Mouse (Mus musculus) layer of hippocampus, postnatal 14 days (tissue): ENCODE measurements around the gene Arhgef38. TPM values are rescaled to one million over a fixed set of nuclear protein-coding genes. Genes with fewer than 3 reads are reported as not detected.

Experiments
- DNase-seq, 2 experiments: peaks; one replicate each; pipeline ENCODE4 v3.0.0; 2021 to 2022; ENCODE audit warnings: low spot score in 2 of 2, mixed read lengths in 1 of 2
- long read RNA-seq, 2 experiments: library from polyadenylated mRNA; stranded (forward); transcript quantifications; one replicate each; pipeline ENCODE4 v2.0.0; 2021
- total RNA-seq, 2 experiments: library from RNA; stranded (reverse); gene quantifications; 2 replicates each; pipeline ENCODE4 v1.2.3; 2021

The Arhgef38 gene
- total RNA-seq: not detected
- long read RNA-seq, experiment 1: 0 reads
- long read RNA-seq, experiment 2: 0 reads

- no peak for DNase-seq
These were observed at the start of gene Arhgef38 for GRCm38 (mm10) chr3:133234821-133235295. Arhgef38 (minus strand) TSS chr3:133234949.

GRCm38 (mm10) chr3:133271887-133272286 lies 37.1 kb upstream of the Arhgef38 start:
- peak; percentile 65 to 86 for DNase-seq

GRCm38 (mm10) chr3:133258860-133259259 lies 24.1 kb upstream of the Arhgef38 start:
- DNase-seq: no peak

- no peak for DNase-seq
These were observed 21.1 kb upstream of the Arhgef38 start for GRCm38 (mm10) chr3:133255842-133256241.

GRCm38 (mm10) chr3:133244027-133244426 lies 9.3 kb upstream of the Arhgef38 start:
- peak; percentile 6 to 43 for DNase-seq

GRCm38 (mm10) chr3:133241916-133242315 lies 7.2 kb upstream of the Arhgef38 start:
- no peak for DNase-seq

- no peak for DNase-seq
These were observed 756 bp downstream of the Arhgef38 start for GRCm38 (mm10) chr3:133233993-133234392.

GRCm38 (mm10) chr3:133230427-133230826 lies 4.3 kb downstream of the Arhgef38 start:
- DNase-seq: no peak

- no peak for DNase-seq
These were observed 5.2 kb downstream of the Arhgef38 start for GRCm38 (mm10) chr3:133229594-133229993.

- no peak for DNase-seq
These were observed 7.3 kb downstream of the Arhgef38 start for GRCm38 (mm10) chr3:133227258-133228012.

- no peak for DNase-seq
These were observed 16.2 kb downstream of the Arhgef38 start for GRCm38 (mm10) chr3:133218501-133218900.

- DNase-seq: no peak
These were observed 19.4 kb downstream of the Arhgef38 start for GRCm38 (mm10) chr3:133215198-133215819.

GRCm38 (mm10) chr3:133213434-133214114 lies 21.2 kb downstream of the Arhgef38 start:
- no peak for DNase-seq

GRCm38 (mm10) chr3:133211324-133211723 lies 23.4 kb downstream of the Arhgef38 start:
- no peak for DNase-seq

- DNase-seq: no peak
These were observed 31.0 kb downstream of the Arhgef38 start for GRCm38 (mm10) chr3:133203713-133204112.

GRCm38 (mm10) chr3:133202171-133202570 lies 32.6 kb downstream of the Arhgef38 start:
- DNase-seq: no peak

GRCm38 (mm10) chr3:133188930-133189329 lies 45.8 kb downstream of the Arhgef38 start:
- DNase-seq: no peak

- DNase-seq: no peak
These were observed 47.2 kb downstream of the Arhgef38 start for GRCm38 (mm10) chr3:133187524-133187923.

- DNase-seq: no peak
These were observed 58.6 kb downstream of the Arhgef38 start for GRCm38 (mm10) chr3:133176033-133176750.

GRCm38 (mm10) chr3:133172291-133172690 lies 62.5 kb downstream of the Arhgef38 start:
- no peak for DNase-seq

- DNase-seq: no peak
These were observed 65.0 kb downstream of the Arhgef38 start for GRCm38 (mm10) chr3:133169737-133170136.
